Mouse (Mus musculus): Measurements from ENCODE around the gene Iffo2.

GRCm38 (mm10) chr4:139641829-139642425 lies 111.6 kb downstream of the Iffo2 start:
- TF ChIP-seq CTCF (conservative IDR thresholded peaks at IDR 0.05; ENCODE audit: insufficient read depth, insufficient read length, low read depth, low read length): no peak
- TF ChIP-seq POLR2A (IDR thresholded peaks at IDR 0.05; ENCODE audit: low read depth, low read length): no peak
